Mouse (Mus musculus): ENCODE measurements at regions not wholly inside any gene's neighbourhood (a gene's known extent, or its start where the extent isn't known, plus 50 kb on each side); places are given as distances from the start of the nearest gene placed in this dataset.

- TF ChIP-seq CTCF (IDR thresholded peaks at IDR 0.05; ENCODE audit: borderline replicate concordance, insufficient read depth, low read length): no peak
- no peak for TF ChIP-seq POLR2A (IDR thresholded peaks at IDR 0.05; ENCODE audit: low read depth, low read length)
These were observed 244.0 kb upstream of the Hs6st1 start for GRCm38 (mm10) chr1:35823981-35824880.

All from embryonic fibroblast, embryonic 13.5 days (primary cell).